Mouse (Mus musculus): Measurements from ENCODE around the gene Gm8271. TPM values are rescaled to one million over a fixed set of nuclear protein-coding genes. Genes with fewer than 3 reads are reported as not detected.

The Gm8271 gene
- polyA plus RNA-seq (2014; fragmentation: Illumina TruSeq; extraction: RNeasy Lipid Tissue Mini Kit (QIAGEN cat#74804); ENCODE audit: low read depth, low replicate concordance), result not detected

DNA sequence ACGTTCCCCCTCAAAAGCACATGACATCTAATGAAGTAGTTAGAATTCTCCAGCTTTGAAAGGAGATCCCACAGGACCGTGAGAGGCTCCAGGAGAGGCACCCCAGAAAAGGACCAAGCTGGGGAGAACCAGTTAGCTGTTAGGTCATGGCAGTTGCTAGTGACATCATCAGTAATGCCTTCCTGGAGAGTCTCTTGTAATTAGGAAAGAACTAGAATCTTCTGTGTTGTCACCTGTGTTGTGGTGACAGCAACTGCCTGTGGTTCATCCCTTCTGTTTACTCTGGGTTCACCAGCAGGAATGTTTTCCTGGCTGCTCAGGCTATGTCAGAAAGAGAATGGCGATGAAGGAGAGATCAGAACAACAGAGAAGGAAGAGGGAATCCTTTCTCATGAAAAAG, at the start of gene Gm8271:
Gm8271 (plus strand) TSS at position 301 of the 400 bp plus-strand sequence.

GRCm38 (mm10) chr14:5164235-5164634, 21.4 kb upstream of the Gm8271 start, which contains the start of gene Gm3317:
Gene Gm3317, plus strand, starts transcription at chr14:5164535.

Other genes starting within 250 kb of the Gm8271 start
- not detected for gene Gm8297, start 201.9 kb upstream of the Gm8271 start, polyA plus RNA-seq (2014; fragmentation: Illumina TruSeq; extraction: RNeasy Lipid Tissue Mini Kit (QIAGEN cat#74804); ENCODE audit: low read depth, low replicate concordance)
- gene Gm3298, start 169.9 kb upstream of the Gm8271 start, polyA plus RNA-seq (2014; fragmentation: Illumina TruSeq; extraction: RNeasy Lipid Tissue Mini Kit (QIAGEN cat#74804); ENCODE audit: low read depth, low replicate concordance), result not detected
- gene 4930555G01Rik, start 135.2 kb upstream of the Gm8271 start, polyA plus RNA-seq (2014; fragmentation: Illumina TruSeq; extraction: RNeasy Lipid Tissue Mini Kit (QIAGEN cat#74804); ENCODE audit: low read depth, low replicate concordance), result not detected
- not detected for gene Gm8281, start 114.8 kb upstream of the Gm8271 start, polyA plus RNA-seq (2014; fragmentation: Illumina TruSeq; extraction: RNeasy Lipid Tissue Mini Kit (QIAGEN cat#74804); ENCODE audit: low read depth, low replicate concordance)
- not detected for gene Gm8279, start 54.3 kb upstream of the Gm8271 start, polyA plus RNA-seq (2014; fragmentation: Illumina TruSeq; extraction: RNeasy Lipid Tissue Mini Kit (QIAGEN cat#74804); ENCODE audit: low read depth, low replicate concordance)
- not detected for gene Gm3317, start 21.3 kb upstream of the Gm8271 start, polyA plus RNA-seq (2014; fragmentation: Illumina TruSeq; extraction: RNeasy Lipid Tissue Mini Kit (QIAGEN cat#74804); ENCODE audit: low read depth, low replicate concordance)
- gene Gm3526, start 74.8 kb downstream of the Gm8271 start, polyA plus RNA-seq (2014; fragmentation: Illumina TruSeq; extraction: RNeasy Lipid Tissue Mini Kit (QIAGEN cat#74804); ENCODE audit: low read depth, low replicate concordance), result not detected
- gene Gm3542, start 149.1 kb downstream of the Gm8271 start, polyA plus RNA-seq (2014; fragmentation: Illumina TruSeq; extraction: RNeasy Lipid Tissue Mini Kit (QIAGEN cat#74804); ENCODE audit: low read depth, low replicate concordance), result not detected
- gene Gm3500, start 203.3 kb downstream of the Gm8271 start, polyA plus RNA-seq (2014; fragmentation: Illumina TruSeq; extraction: RNeasy Lipid Tissue Mini Kit (QIAGEN cat#74804); ENCODE audit: low read depth, low replicate concordance), result not detected

Measured in liver, adult 10 weeks (tissue).